Mouse (Mus musculus): Measurements from ENCODE around the gene Taf1b. TPM values are rescaled to one million over a fixed set of nuclear protein-coding genes. Genes with fewer than 3 reads are reported as not detected.
"Not testable (repeated sequence)": the region's sequence is repeated elsewhere in the genome, so short reads cannot be mapped to it uniquely, and the experiment has no call there.

Gene Taf1b
- polyA plus RNA-seq, 1 experiment from 2014 or later: 19.5 TPM

DNA sequence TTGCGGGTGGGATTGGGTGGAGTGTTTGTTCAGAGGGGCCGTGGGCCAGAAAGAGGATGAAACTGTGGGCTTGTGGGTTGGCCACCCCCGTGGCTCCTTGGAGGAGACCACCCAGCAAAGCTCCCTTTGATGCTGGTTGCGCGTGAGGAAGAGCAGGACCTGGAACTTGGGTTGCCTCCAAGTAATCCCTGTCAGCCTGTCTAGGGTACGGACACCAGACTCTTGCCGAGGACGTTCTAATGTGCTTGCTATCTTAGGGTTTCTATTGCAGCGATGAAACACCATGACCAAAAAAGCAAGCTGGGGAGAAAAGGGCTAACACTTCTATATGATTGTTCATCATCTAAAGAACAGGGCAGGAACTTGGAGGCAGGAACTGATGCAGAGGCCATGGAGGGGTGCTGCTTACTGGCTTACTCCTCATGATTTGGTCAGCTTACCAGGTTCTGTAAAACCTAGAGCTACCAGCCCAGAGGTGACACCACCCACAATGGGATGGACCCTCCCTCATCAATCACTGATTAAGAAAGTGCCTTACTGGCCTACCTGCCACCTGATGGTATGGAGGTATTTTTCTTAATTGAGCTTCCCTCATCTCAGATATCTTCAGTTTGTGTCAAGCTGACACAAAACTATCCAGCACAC, 804 bp downstream of the Taf1b start:
- peak overlapping the region; percentile 61 for H3K4me2 ChIP-seq (replicated peaks)
- not testable (repeated sequence) for H3K9me3 ChIP-seq; H3K4me1 ChIP-seq (replicated peaks); H3K36me3 ChIP-seq; ATAC-seq; H3K27me3 ChIP-seq (replicated peaks)
- peak overlapping the region; percentile 59 for H3K9ac ChIP-seq
- H3K27ac ChIP-seq: peak overlapping the region; percentile 72
- WGBS: under 1% methylated on average over 9 of the region's 9 CpGs
- peak overlapping the region; percentile 75 for H3K4me3 ChIP-seq (replicated peaks)

GRCm38 (mm10) chr12:24517118-24517517, 19.0 kb downstream of the Taf1b start:
- peaks cover 3% of the 10 kb centered on the region; the same call in 1 of the 2 replicates for H3K36me3 ChIP-seq
- no peak overlapping the region for H3K4me2 ChIP-seq (replicated peaks)
- no peaks in the 10 kb centered on the region for H3K9me3 ChIP-seq
- no peak overlapping the region for H3K27ac ChIP-seq
- H3K4me3 ChIP-seq (replicated peaks): no peak overlapping the region
- 95% methylated on average over 8 of the region's 8 CpGs for WGBS
- no peaks in the 10 kb centered on the region for H3K4me1 ChIP-seq (replicated peaks)
- ATAC-seq: no peak
- H3K9ac ChIP-seq: no peak overlapping the region
- H3K27me3 ChIP-seq (replicated peaks): no peaks in the 10 kb centered on the region

DNA sequence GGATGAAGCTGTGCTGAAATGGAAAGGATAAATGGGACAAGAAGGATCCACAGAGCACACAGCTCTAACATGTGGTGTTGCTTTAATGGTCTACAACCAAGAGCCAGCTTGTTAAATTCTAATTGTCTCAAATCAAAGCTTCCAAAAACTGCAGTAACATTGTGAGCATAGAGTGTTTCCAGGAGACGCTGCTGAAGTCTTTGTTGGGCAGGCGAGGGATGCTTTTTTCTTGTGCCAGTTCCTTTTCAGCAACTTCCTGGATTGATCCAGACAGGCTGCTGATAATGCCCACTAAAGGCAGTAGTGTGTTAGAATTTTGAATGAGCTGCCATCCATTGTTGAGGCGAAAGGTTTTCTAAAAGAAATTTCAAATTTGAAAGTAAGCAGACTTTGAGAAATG, 22.9 kb downstream of the Taf1b start:
- Histone ChIP-seq H3K36me3 (no peaks in the 10 kb centered on the region), H3K9me3 (no peaks in the 10 kb centered on the region), H3K4me3 (replicated peaks) (no peak overlapping the region), H3K4me1 (replicated peaks) (no peaks in the 10 kb centered on the region), H3K4me2 (replicated peaks) (no peak overlapping the region), H3K27me3 (replicated peaks) (no peaks in the 10 kb centered on the region), H3K27ac (no peak overlapping the region), H3K9ac (no peak overlapping the region)
- 90% methylated on average over 3 of the region's 3 CpGs for WGBS
- no peak for ATAC-seq

DNA sequence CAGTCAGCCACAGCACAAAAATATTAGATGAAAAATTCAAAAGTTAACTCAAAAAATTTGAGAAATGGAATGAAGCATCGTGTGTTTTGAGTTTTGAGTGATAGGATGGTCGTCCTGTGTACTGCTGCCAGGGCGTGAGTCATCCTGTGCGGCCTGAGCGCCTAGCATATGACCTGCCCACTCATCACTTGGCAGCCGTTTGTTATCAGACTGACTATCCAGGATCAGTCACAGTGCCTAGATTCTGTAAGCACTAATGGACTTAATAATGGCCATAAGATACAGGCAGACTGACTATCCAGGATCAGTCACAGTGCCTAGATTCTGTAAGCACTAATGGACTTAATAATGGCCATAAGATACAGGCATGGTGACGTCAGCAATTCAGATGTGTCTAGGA, 26.9 kb downstream of the Taf1b start:
- not testable (repeated sequence) for H3K27ac ChIP-seq; H3K4me3 ChIP-seq (replicated peaks); H3K36me3 ChIP-seq; ATAC-seq; H3K4me1 ChIP-seq (replicated peaks); H3K27me3 ChIP-seq (replicated peaks); H3K9ac ChIP-seq; H3K4me2 ChIP-seq (replicated peaks); H3K9me3 ChIP-seq
- WGBS: 79% methylated on average over 7 of the region's 7 CpGs

- Histone ChIP-seq H3K27ac (no peak overlapping the region), H3K27me3 (replicated peaks) (no peaks in the 10 kb centered on the region), H3K9me3 (no peaks in the 10 kb centered on the region), H3K9ac (no peak overlapping the region), H3K4me2 (replicated peaks) (no peak overlapping the region), H3K4me1 (replicated peaks) (no peaks in the 10 kb centered on the region), H3K36me3 (no peaks in the 10 kb centered on the region), H3K4me3 (replicated peaks) (no peak overlapping the region)
- WGBS: 65% methylated on average over 5 of the region's 5 CpGs
- 0 out of 2 replicates have a peak, but pooled peaks have one; percentile 43 for ATAC-seq
Measured at GRCm38 (mm10) chr12:24536390-24536789, 38.2 kb downstream of the Taf1b start.

DNA sequence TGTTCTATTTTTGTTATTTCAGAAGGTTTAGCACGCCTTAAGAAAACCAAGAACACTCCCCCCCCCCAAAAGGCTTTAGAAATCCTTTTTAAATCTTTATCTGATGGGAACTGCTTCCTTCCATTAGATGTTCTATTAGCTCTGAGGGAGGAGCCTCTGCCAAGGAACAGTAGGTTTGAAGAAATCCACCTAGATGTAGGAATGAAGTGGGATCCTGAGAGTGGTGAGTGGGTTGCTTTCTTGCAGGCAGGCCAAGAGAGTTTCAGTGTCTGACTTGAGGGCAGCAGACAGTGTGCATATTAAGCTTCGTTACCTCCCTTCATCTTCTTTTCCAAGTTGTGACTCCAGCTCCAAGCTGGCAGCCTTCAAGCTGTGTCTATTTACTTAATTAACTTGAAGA, 39.0 kb downstream of the Taf1b start:
- 77% methylated on average over 2 of the region's 2 CpGs for WGBS
- Histone ChIP-seq H3K4me3 (replicated peaks) (no peak overlapping the region), H3K36me3 (no peaks in the 10 kb centered on the region), H3K27ac (no peak overlapping the region), H3K9me3 (no peaks in the 10 kb centered on the region), H3K9ac (no peak overlapping the region), H3K27me3 (replicated peaks) (no peaks in the 10 kb centered on the region), H3K4me2 (replicated peaks) (no peak overlapping the region), H3K4me1 (replicated peaks) (no peaks in the 10 kb centered on the region)
- ATAC-seq: no peak

GRCm38 (mm10) chr12:24537965-24538364, 39.8 kb downstream of the Taf1b start:
- H3K27ac ChIP-seq: no peak overlapping the region
- H3K36me3 ChIP-seq: no peaks in the 10 kb centered on the region
- no peaks in the 10 kb centered on the region for H3K9me3 ChIP-seq
- H3K9ac ChIP-seq: no peak overlapping the region
- no peak overlapping the region for H3K4me2 ChIP-seq (replicated peaks)
- ATAC-seq: no peak
- H3K27me3 ChIP-seq (replicated peaks): no peaks in the 10 kb centered on the region
- WGBS: 76% methylated on average over 4 of the region's 4 CpGs
- no peak overlapping the region for H3K4me3 ChIP-seq (replicated peaks)
- no peaks in the 10 kb centered on the region for H3K4me1 ChIP-seq (replicated peaks)

- Histone ChIP-seq H3K36me3 (0 out of 2 replicates have a peak, but pooled peaks cover 2% of the 10 kb centered on the region), H3K9ac (no peak overlapping the region), H3K4me3 (replicated peaks) (no peak overlapping the region), H3K27me3 (replicated peaks) (no peaks in the 10 kb centered on the region), H3K27ac (no peak overlapping the region), H3K4me2 (replicated peaks) (no peak overlapping the region), H3K4me1 (replicated peaks) (no peaks in the 10 kb centered on the region), H3K9me3 (no peaks in the 10 kb centered on the region)
- 83% methylated on average over 16 of the region's 16 CpGs for WGBS
- ATAC-seq: no peak
Measured at GRCm38 (mm10) chr12:24541426-24542154, 43.4 kb downstream of the Taf1b start.

- no peaks in the 10 kb centered on the region for H3K4me1 ChIP-seq (replicated peaks)
- H3K4me3 ChIP-seq (replicated peaks): no peak overlapping the region
- no peak overlapping the region for H3K9ac ChIP-seq
- H3K9me3 ChIP-seq: no peaks in the 10 kb centered on the region
- H3K4me2 ChIP-seq (replicated peaks): no peak overlapping the region
- no peak overlapping the region for H3K27ac ChIP-seq
- no peak for ATAC-seq
- no peaks in the 10 kb centered on the region for H3K27me3 ChIP-seq (replicated peaks)
- WGBS: 79% methylated on average over 8 of the region's 8 CpGs
- 0 out of 2 replicates have a peak, but pooled peaks cover 2% of the 10 kb centered on the region for H3K36me3 ChIP-seq
Measured at GRCm38 (mm10) chr12:24547686-24548085, 49.5 kb downstream of the Taf1b start.

DNA sequence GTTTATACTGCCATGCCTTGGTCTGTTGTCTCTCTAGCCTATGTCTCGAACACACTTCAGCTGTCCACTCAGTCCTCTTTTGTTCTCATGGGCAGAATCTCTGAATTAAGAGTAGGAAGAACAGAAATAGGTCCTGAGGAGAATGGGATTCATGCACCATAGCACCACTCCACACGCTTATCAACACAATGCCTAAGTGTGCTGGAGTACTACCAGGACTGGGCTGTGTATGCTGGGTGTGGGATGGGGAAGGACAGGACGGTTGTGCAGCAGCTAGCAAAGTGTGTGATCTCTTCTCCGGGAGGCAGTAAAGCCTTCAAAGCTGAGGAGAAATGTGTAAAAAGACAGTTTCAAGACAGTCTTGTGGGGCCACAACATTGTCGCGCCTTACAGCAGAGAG, 50.7 kb downstream of the Taf1b start:
- H3K9ac ChIP-seq: no peak overlapping the region
- H3K9me3 ChIP-seq: no peaks in the 10 kb centered on the region
- no peak overlapping the region for H3K4me3 ChIP-seq (replicated peaks)
- 91% methylated on average over 6 of the region's 6 CpGs for WGBS
- no peaks in the 10 kb centered on the region for H3K27me3 ChIP-seq (replicated peaks)
- H3K4me1 ChIP-seq (replicated peaks): no peaks in the 10 kb centered on the region
- ATAC-seq: no peak
- H3K27ac ChIP-seq: no peak overlapping the region
- H3K4me2 ChIP-seq (replicated peaks): no peak overlapping the region
- H3K36me3 ChIP-seq: 0 out of 2 replicates have a peak, but pooled peaks cover 2% of the 10 kb centered on the region

- Histone ChIP-seq H3K4me3 (replicated peaks) (no peak overlapping the region), H3K36me3 (no peaks in the 10 kb centered on the region), H3K9ac (no peak overlapping the region), H3K27me3 (replicated peaks) (no peaks in the 10 kb centered on the region), H3K27ac (no peak overlapping the region), H3K9me3 (no peaks in the 10 kb centered on the region), H3K4me1 (replicated peaks) (no peaks in the 10 kb centered on the region), H3K4me2 (replicated peaks) (no peak overlapping the region)
- WGBS: 77% methylated on average over 2 of the region's 2 CpGs
- no peak for ATAC-seq
Measured at GRCm38 (mm10) chr12:24552531-24552930, 54.4 kb downstream of the Taf1b start.

- no peak for ATAC-seq
- Histone ChIP-seq H3K27ac (no peak overlapping the region), H3K27me3 (replicated peaks) (no peaks in the 10 kb centered on the region), H3K4me3 (replicated peaks) (no peak overlapping the region), H3K4me1 (replicated peaks) (no peaks in the 10 kb centered on the region), H3K9ac (no peak overlapping the region), H3K4me2 (replicated peaks) (no peak overlapping the region), H3K9me3 (no peaks in the 10 kb centered on the region), H3K36me3 (no peaks in the 10 kb centered on the region)
- WGBS: 75% methylated on average over 8 of the region's 8 CpGs
Measured at GRCm38 (mm10) chr12:24555976-24556375, 57.8 kb downstream of the Taf1b start.
